Mouse (Mus musculus) T-cell, adult 2 months (primary cell): ENCODE results near the gene Tcte1.
A peak's percentile ranks its signal among the peaks of the same experiment; 100 is the strongest.

Experiments
- DNase-seq: peaks from one replicate; pipeline ENCODE4 v3.0.0; 2022; ENCODE audit warnings: low spot score

Tcte1 gene

DNA sequence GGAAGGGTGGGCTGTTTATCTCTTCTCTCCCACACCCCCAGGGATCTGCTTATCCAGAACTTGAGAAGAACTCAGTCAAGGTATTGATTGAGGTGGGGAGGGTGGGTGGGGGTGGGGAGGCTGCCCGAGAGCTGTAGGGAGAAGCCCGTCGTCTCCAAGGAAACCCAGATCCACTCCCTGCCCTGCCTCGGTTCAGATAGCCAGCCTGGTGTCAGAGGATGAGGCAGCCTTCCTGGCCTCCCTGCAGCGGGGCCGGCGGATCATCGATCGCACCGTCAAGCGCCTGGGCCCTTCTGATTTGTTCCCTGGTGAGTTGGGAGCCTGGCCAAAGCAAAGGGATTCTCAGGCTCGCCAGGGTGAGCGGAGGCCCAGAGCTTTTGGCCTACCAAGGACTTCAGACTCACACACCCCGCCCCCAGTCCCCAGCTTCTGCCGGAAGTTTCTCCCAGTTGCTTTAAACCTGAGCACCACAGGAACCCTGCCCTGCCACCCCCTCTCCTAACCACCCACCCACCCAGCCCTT lies 8.0 kb upstream of the Tcte1 start:
- no peak for DNase-seq

DNA sequence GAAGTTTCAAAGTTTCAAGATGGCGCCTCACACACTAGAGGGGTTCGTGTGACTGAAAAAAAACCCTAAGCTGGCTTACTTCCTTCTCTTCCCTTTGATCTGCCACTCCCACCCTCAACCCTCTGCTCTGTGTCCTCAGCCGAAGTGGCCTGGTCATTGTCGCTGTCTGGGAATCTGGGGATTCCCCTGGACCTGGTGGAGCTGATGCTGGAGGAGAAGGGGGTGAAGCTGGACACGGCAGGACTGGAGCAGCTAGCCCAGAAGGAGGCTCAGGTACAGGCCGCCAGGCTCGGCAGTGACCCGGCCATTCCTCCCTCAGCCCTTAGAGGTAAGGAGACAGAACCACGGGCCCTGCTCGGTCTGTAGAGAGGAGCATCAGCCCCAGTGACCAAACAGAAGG lies 7.4 kb upstream of the Tcte1 start:
- no peak for DNase-seq

DNA sequence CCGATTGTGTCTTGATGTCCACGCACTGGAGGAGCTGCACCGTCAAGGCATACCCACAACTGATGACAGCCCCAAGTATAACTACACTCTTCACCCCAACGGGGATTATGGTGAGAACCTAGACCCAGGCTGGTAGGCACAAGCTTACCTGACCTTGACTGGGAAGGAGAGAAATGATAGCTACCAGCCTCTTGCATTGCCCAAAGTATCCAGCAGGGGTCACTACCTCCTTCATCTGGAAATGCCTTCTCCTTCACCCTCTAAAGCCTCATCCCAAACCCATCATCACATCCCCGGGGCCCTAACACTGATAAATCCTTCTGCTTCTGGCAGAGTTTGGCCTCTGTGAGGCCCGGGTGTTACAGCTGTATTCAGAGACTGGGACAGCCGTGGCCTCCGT lies 6.7 kb upstream of the Tcte1 start:
- DNase-seq: peak; percentile 54

DNA sequence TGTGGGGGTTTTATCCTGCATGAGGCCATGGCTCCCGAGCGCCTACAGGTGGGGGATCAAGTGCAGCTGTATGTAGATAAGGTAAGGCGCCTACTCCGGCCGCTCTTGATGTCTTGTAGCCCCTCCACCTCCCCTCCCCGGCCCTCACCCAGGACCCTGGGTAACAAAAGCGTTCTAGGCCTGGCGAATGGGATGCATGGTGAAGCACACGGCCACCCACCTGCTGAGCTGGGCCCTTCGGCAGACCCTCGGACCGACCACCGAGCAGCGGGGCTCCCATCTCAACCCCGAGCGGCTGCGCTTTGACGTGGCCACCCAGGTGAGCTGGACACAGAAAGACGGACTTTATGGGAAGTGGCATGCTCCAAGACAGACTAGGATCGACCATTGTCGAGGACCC lies 6.1 kb upstream of the Tcte1 start:
- no peak for DNase-seq

DNA sequence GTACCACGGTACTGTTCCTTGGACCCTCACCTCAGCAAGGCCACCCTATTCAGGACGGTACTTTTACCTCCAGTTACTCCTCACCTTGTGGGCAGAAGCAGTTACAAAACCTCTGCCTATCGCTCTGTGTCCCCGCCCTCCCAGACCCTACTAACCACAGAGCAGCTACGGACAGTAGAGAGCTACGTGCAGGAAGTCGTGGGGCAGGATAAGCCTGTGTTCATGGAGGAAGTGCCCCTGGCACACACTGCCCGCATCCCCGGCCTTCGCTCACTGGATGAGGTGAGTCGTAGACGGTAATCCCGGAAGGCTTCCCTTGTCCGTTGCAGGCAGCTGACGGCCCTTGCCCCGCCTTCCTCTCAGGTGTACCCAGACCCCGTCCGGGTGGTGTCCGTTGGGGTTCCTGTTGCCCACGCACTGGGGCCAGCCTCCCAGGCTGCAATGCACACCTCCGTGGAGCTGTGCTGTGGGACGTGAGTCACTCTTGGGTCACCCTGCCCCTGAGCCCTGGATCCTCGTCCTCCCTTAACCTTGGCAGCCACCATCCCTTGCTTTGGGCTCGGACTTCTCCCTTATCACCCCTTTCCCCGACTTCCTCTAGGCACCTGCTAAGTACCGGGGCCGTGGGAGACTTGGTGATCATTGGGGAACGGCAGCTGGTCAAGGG lies 5.6 kb upstream of the Tcte1 start:
- DNase-seq: no peak

DNA sequence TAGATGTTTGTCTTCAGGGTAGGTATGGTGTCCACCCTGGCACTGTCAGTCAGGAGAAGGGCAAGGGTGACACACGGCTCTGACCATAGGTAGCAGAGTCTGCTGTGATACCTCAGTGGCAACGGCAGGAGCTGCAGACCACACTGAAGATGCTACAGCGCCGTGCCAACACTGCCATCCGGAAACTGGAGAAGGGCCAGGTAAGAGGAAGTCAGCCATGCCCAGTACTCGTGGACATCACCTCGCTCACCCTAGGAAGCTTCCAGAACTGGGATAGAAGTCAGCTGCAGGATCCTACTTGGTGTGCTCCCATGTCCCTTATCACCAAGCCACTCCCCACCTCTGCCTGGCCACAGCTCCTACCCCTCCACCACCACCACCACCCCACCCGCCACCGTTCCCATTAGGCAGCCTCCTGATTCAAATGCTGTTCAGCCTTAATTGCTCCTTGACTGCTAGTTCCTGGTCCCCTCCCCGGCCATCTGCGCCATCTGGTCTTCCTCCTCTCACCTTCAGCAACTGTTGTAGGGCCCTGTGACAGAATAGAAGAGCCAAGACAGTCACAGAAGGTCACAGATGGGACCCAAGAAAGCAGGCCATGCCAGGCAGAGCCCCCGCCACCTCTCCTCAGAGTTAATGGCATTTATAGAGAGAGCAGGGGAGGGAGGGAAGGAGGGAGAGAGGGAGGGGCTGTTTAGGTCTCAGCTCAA lies 4.3 kb upstream of the Tcte1 start:
- no peak for DNase-seq

DNA sequence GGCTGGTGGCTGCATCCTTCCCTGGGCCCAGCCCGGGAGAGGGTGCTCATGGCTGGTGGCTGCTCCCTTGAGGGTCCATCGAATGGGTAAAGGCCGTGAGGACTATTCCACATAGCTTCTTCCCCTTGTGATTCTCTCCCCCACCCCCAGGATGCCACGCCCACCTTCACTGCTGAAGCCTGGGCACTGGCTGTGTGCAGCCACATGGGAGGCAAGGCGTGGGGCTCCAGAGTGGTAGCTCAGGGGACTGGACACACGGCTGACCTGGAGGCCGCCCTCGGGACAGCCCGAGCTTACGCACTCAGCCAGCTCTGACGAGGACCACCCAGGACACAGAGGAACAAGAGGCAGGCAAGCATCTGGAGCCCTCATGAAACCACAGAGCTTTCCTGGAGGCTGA lies 3.1 kb upstream of the Tcte1 start:
- no peak for DNase-seq

DNA sequence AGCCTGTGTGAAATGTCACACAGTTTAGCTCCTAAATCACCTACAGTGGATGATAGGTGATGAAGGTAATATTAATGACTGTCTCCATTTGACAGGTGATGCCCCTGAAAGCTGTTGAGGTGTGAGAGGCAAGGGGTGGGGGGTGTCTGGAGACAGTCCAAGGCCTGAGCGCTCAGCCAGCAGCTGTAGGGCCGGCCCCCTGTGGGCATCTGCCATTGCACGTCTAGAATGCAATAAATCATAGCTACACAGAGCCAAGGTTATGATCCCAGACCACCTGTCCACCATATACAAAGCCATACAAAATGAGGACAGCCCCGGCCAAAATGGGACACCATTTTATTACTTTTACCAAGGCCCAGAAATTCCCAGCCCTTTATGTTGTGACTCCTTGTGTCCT lies 1.7 kb downstream of the Tcte1 start:
- no peak for DNase-seq

DNA sequence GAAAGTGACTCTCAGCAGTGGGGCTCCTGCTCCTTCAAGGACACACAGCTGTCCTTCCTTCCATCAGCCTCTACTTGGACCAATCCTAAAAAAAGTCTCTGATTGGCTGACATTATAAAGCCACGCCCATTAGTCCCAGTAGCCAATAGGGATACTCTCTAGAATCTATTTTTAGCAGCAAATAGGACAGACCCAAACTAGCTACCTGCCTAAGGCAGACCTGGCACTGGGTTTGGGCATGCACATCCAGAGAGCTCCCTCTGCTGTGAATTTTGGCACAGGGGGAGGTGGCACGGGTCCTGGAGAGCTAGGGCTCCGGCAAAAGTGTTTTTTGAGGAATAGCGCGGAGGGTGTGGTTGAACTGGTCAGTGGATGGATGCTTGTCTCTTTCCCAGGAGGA lies 3.3 kb downstream of the Tcte1 start:
- no peak for DNase-seq

DNA sequence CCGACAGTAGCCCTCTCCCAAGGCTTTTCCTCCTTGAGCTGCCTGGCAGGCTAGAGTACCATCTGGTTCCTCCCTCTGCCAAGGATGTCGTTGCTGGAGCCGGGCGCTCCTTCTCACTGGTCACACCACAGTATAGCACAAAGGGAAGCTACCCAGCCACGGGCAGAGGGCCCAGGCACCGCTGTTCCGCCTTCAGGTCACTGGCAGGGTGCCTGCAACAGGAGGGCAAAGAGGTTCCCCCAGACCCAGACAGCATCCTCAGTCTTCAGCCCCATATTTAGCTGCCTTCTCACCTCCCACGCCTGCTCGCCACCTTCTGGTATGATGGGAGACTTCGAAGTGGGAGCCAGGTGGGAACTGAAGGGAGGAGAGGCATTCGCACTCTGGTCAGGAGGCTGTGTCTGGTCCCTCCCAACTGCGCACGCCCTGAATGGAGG lies 7.1 kb downstream of the Tcte1 start:
- DNase-seq: no peak

DNA sequence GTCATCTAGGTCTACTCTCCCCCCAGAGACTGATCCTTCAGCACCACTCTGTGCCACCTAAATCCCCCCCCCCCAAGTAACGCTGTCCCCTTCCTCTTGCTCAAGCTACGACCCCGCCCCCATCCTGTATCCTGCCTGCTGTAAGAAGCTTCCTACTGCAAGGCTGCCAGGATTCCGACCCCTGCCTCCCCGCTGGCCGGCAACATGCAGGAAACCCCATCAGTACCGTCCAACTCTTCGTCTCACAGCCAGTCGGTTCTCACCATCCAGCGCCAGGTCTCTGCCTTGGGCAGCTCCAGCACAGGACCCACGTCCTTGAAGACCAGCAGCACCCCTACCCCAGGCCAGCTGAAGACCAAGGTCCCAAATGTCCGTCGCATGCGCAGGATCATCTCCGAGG lies 9.7 kb downstream of the Tcte1 start:
- DNase-seq: no peak

DNA sequence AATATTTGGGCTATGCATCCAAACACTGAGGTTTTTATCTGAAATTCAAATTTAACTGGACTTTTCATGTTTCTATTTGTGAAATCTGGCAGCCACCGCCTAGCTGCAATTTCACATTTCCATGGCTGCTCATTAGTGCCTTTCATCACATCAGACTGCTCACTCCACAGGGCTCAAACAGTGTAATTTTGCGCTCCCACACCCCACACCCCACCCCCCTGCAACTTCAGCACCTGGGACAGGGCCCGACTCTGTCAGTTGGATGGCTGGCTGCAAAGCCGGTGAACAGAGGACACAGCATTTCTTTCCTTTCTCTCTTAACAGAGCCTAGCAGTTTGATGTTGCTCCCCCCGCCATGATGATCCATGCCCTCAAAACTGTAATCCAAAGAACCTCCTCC lies 13.0 kb downstream of the Tcte1 start:
- DNase-seq: no peak

DNA sequence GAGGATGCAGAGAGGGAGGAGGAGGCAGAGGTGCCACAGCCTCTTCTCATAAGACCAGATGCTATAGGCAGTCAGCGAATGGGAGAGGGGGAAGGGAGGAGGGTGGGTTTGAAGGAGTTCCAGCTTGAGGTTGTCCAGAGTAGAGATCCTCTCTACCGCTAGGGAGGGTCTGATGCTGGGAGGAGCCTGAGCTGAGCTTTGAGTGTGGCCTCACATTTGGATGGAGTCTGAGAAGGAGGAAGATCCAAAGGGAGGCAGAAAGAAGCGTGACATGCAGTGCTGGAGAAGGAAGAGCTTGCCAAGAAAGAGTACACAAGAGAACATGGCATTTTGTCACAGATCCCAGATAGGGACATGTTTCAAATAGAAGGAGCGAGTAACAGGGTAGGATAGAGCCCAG lies 15.2 kb downstream of the Tcte1 start:
- no peak for DNase-seq

DNA sequence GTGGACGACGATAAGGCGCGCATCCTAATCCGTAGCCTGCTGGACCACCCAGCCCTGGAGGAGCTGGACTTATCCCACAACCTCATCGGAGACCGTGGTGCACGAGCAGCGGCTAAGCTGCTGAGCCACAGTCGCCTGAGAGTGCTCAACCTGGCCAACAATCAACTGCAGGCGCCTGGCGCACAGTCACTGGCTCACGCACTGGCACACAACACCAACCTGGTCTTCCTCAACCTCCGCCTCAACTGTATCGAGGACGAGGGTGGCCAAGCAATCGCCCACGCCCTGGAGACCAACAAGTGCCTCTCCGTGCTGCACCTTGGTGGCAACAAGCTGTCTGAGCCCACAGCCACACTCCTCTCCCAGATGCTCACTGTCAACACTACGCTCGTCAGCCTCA lies 16.4 kb downstream of the Tcte1 start:
- no peak for DNase-seq

DNA sequence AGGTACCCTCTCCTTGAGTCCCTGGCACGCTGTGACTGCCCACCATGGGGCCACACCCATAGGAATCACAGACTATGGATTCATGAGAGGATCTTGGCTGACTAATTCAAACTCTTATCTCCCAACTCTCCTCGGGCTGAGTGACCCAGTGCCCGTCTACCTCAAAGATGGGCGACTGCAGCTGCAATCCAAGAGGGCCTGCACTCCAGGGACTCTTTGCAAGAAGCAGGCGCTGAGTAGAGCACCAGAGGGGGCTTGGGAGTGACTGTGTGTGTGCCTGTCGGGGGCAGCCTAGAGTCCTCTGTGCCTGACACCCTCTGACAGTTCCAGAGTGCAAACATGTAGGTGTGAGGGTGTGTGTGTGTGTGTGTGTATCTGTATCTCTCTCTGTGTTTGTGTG lies 18.9 kb downstream of the Tcte1 start:
- DNase-seq: no peak

DNA sequence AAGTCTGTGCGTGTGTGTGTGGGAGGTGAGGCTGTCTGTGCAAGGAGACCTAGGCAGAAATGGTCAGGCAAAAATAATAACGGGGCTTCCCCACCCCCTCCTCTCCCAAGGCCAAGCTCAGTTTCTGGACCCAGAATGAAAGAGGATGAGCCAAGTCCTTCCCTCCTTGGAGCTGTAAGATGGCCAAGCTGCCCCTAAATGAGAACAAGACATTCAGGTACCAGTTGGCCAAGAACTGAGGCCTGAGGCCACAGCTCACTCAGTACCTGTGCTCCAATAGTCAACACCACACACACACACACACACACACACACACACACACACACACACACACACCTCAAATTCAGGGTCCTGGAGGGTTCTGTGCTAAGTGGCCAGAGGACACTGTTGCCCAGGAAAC lies 19.5 kb downstream of the Tcte1 start:
- DNase-seq: no peak

DNA sequence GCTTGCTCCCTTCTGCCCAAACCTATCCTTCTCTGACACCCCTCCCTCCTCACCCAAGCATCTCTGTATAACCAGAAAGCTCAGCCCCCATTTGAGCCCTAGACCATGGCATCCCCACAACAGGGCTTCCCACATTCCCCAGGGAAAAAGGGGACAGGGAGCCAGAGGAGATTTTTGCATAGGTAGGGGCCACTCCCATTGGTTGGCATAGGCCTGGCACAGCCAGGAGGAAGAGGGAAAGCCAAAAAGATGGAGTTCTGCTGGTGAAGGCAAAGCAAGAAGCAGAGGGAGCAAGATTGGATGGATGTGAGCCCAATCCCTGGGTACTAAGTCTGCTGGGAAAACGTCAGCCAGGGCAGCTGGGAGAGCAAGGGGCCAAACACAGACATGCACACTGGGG lies 19.9 kb downstream of the Tcte1 start:
- no peak for DNase-seq

DNA sequence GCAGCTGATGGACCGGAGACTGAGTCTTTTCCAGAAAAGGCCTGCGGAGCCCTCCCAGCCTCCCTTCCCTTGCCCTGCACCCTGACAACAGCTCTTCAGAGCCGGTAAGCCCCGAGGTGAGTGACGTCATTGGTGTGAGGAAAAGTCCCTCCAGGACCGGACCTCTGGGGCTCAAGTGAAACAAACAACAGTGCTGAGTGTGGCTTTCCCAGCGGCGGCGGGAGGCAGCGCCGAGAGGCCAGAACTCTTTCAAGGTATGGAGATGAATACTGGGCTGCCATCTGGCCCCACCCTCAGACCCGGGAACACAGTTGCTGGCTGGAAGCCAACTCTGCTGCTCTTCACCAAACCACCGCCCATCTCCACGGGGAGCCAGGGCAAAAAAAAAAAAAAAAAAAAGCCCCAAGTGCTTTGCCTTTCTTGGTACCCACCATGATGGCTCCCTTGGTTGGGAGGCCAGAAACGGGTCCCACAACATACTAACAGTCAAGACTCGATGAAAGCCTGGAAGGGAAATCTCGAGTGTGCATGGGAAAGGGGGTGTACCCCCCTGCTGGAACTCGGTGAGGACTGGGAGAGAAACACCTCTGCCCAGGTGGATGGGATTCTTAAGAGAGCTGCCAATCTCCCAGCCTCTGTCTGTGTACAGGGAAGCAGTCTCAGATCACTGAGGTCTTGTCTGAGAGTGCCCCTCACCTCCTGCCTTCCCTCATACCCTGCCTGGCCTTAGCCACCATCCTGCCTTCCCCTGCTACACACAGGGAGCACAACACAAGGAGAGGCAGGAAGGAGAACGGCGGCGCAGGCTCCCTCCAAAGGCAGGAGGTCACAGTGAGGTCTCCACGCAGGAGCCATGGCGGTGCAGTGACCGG lies 21.0 kb downstream of the Tcte1 start:
- DNase-seq: no peak

DNA sequence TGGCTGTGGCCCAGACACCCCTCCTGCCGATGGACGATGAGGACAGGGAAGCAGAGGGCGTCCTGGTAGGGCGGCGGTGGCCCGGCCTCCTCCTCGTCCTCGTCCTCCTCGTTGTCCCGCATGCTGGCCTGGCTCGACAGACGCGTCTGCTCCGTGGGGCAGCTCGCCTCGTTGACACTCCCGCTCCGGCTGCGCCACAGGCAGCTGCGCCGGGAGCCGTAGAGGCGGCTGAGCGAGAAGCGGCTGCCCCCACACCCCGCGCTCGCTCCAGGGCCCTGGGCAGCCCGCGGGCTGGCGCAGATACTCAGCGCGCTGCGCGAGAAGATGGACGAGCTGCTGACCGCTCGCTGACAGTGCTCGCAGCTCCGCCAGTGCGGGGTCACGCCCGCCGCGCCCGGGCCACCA lies 21.6 kb downstream of the Tcte1 start:
- no peak for DNase-seq

DNA sequence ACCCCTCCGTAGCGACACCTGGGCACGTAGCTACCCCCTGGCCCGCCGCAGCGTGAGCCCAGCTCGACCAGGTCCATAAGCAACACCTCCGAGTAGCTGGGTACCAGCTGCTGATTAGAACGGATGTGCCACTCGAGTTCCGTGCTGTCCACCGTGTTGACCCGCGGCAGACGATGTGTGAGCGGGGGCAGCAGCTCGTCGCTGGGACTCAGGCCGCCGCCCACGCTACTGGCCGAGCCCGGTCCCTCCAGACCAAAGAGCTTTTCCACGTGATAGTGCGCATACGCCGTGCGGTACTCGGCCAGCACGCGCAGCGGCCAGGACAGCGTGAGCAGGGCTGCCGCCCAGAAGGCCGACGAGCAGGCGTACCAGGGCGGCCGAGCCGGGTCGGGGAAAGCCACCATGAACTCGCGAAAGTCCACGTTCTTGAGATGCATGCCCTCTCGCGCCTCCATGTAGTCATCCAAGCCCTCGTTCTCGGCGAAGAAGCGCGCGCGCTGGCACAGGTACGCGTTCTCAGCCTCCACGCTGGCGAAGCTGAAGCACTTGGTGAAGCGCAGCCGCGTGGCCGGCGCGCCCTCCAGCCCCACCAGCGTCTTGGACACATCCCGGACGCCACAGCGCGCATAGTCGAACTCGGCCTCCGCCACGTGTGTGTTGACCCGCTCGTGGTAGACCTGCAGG lies 22.2 kb downstream of the Tcte1 start:
- no peak for DNase-seq

DNA sequence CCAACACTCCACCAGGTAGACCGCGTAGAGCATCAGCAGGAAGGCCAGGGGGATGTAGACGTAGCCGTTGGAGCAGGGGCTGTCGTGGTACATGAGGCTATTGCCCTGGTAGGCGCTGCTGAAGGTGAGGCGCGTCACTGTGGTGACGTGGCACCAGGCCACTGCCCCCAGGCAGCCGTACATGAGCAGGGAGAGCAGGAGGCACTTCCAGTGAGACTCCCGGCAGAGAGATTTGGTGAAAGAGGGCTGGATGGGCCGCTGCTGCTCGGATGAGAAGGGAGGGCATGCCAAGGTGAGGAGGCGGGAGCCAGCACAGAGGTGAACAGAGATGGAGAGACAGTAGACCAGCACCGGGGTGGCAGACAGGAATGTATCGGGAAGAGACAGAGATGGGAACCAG lies 23.7 kb downstream of the Tcte1 start:
- DNase-seq: no peak

DNA sequence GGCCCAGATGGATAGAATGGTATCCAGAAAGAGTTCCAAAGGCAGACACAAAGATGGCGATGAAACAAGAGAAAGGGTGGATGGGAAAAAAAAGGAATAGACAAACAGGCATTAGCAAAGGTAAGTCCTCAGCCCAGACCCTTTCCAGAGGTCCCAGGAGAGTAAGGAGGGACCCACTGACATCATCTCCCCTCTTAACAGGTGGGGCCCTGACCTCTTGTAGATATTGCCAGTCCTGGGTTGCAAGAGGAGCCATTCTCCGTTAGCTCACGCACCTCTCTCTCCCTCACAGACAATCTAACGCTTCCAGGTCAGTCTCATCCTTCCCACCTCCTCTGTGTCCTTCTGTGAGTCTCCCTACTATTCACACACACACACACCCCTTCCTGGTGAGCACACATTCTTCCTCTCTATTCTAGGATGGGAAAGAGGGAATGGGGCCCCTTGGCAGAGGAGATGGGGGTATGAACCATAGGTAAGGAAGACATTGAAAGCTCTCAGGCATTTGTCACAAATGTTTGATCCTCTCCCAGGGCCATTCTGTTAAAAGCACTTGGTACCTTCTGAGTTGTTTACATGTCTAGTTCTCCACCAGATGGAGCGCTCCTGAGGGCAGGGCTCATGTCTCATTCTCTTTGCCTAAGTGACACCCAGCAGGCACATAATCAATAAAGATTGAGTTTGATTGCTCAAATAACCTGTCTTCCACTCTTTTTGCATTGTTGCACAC lies 24.4 kb downstream of the Tcte1 start:
- DNase-seq: no peak
